In genomic region chr3:54076461-54076860, GRCm38 (mm10) we compare ENCODE assay signal across 17 mouse cellular contexts.
"Had no signal": no experiment of that assay in that cellular context is flagged by ENCODE, and none has a peak within 500 bp of the region (broad histone marks: within the 10 kb centered on the region; RNA-seq: fewer than 3 reads in every experiment).

No protein-coding gene starts in this region.

- H3K27ac ChIP-seq: liver, embryonic 15.5 days; lung, embryonic 15.5 days; macrophage; midbrain, embryonic 13.5 days; midbrain, embryonic 15.5 days; neural tube, embryonic 12.5 days had no signal

- DNase-seq: liver, postnatal 0 days; lung, adult 2 months; lung, postnatal 14 days; lung, postnatal 36 days; right cerebral cortex, postnatal 14 days; thymus, adult 18-20 months; thymus, postnatal 14 days; thymus, postnatal 36 days had no signal

- H3K9ac ChIP-seq: liver, embryonic 15.5 days; liver, postnatal 0 days; lung, embryonic 15.5 days; midbrain, embryonic 13.5 days; midbrain, embryonic 15.5 days; neural tube, embryonic 12.5 days had no signal

- H3K9me3 ChIP-seq: liver, embryonic 15.5 days; lung, embryonic 15.5 days; megakaryocyte, embryonic 14.5 days; midbrain, embryonic 13.5 days; midbrain, embryonic 15.5 days; neural tube, embryonic 12.5 days had no signal

- H3K4me2 ChIP-seq: liver, embryonic 15.5 days; lung, embryonic 15.5 days; midbrain, embryonic 11.5 days; midbrain, embryonic 13.5 days; midbrain, embryonic 15.5 days; neural tube, embryonic 12.5 days had no signal

- H3K36me3 ChIP-seq: liver, embryonic 15.5 days; lung, embryonic 15.5 days; midbrain, embryonic 13.5 days; midbrain, embryonic 15.5 days; neural tube, embryonic 12.5 days had no signal

- H3K27me3 ChIP-seq: liver, embryonic 15.5 days; lung, embryonic 15.5 days; megakaryocyte, embryonic 14.5 days; midbrain, embryonic 13.5 days; midbrain, embryonic 15.5 days; neural tube, embryonic 12.5 days had no signal

- ATAC-seq: liver, postnatal 0 days; lung, postnatal 0 days; midbrain, embryonic 13.5 days; midbrain, embryonic 15.5 days had no signal

- H3K4me3 ChIP-seq: liver, embryonic 15.5 days; lung, embryonic 15.5 days; megakaryocyte, embryonic 14.5 days; midbrain, embryonic 13.5 days; midbrain, embryonic 15.5 days; neural tube, embryonic 12.5 days had no signal

- H3K4me1 ChIP-seq: liver, embryonic 15.5 days; lung, embryonic 15.5 days; megakaryocyte, embryonic 14.5 days; midbrain, embryonic 13.5 days; midbrain, embryonic 15.5 days; neural tube, embryonic 12.5 days had no signal
